Mouse (Mus musculus): ENCODE data around the gene Sema5a. TPM values are rescaled to one million over a fixed set of nuclear protein-coding genes. Genes with fewer than 3 reads are reported as not detected.

Sema5a gene
- polyA plus RNA-seq, 1 experiment from 2014 or later, result 26.8 TPM

DNA sequence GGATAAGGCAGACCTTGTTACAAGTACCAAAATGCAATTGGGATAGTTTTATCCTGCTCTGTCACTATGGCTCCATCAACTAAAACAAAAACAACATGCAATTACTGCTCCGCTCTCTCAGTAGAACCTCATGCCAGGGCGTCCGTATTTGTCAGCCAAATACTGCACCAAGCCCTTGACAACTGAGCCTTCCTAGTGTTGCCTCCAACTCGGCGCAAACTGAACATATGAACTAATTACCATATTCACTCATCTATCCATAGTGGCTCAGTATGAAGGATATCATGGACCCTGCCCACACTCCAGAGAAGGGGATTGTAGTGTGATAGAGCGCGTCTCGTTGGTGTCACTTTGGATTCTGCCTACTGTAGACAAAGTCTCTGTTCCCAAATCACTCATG is 389.1 kb downstream of the Sema5a start:
- Histone ChIP-seq H3K27me3 (no peaks in the 10 kb centered on the region), H3K4me1 (peaks cover 7% of the 10 kb centered on the region; the same call in 1 of the 2 replicates), H3K27ac (no peak overlapping the region), H3K9me3 (no peaks in the 10 kb centered on the region), H3K9ac (no peak overlapping the region), H3K4me2 (no peak overlapping the region), H3K36me3 (peaks cover 4% of the 10 kb centered on the region; the same call in 1 of the 2 replicates), H3K4me3 (no peak overlapping the region)
- ATAC-seq (ENCODE audit: insufficient number of reproducible peaks, low FRiP score, low TSS enrichment, low read depth), result no peak
- 93% methylated on average over 8 of the region's 8 CpGs for WGBS

GRCm38 (mm10) chr15:32637879-32638278 is 393.3 kb downstream of the Sema5a start:
- 18% methylated on average over 3 of the region's 3 CpGs for WGBS
- Histone ChIP-seq H3K27ac (no peak overlapping the region), H3K9ac (no peak overlapping the region), H3K4me2 (no peak overlapping the region), H3K9me3 (no peaks in the 10 kb centered on the region), H3K4me1 (peaks cover 5% of the 10 kb centered on the region; the same call in 1 of the 2 replicates), H3K36me3 (peaks cover 4% of the 10 kb centered on the region; the same call in 1 of the 2 replicates), H3K4me3 (no peak overlapping the region), H3K27me3 (no peaks in the 10 kb centered on the region)
- ATAC-seq (ENCODE audit: insufficient number of reproducible peaks, low FRiP score, low TSS enrichment, low read depth), result no peak

- Histone ChIP-seq H3K4me3 (no peak overlapping the region), H3K4me1 (no peaks in the 10 kb centered on the region), H3K9me3 (no peaks in the 10 kb centered on the region), H3K27me3 (no peaks in the 10 kb centered on the region), H3K4me2 (no peak overlapping the region), H3K9ac (no peak overlapping the region), H3K27ac (no peak overlapping the region), H3K36me3 (no peaks in the 10 kb centered on the region)
- no peak for ATAC-seq (ENCODE audit: insufficient number of reproducible peaks, low FRiP score, low TSS enrichment, low read depth)
- 81% methylated on average over 1 of the region's 1 CpGs for WGBS
These were observed 402.6 kb downstream of the Sema5a start for GRCm38 (mm10) chr15:32647061-32647687.

GRCm38 (mm10) chr15:32654046-32654445 is 409.4 kb downstream of the Sema5a start:
- H3K27ac ChIP-seq, result no peak overlapping the region
- no peaks in the 10 kb centered on the region for H3K4me1 ChIP-seq
- no peaks in the 10 kb centered on the region for H3K27me3 ChIP-seq
- no peaks in the 10 kb centered on the region for H3K36me3 ChIP-seq
- H3K9ac ChIP-seq, result no peak overlapping the region
- H3K9me3 ChIP-seq, result no peaks in the 10 kb centered on the region
- no peak overlapping the region for H3K4me2 ChIP-seq
- 54% methylated on average over 3 of the region's 3 CpGs for WGBS
- H3K4me3 ChIP-seq, result no peak overlapping the region
- no peak for ATAC-seq (ENCODE audit: insufficient number of reproducible peaks, low FRiP score, low TSS enrichment, low read depth)

- H3K36me3 ChIP-seq, result no peaks in the 10 kb centered on the region
- no peak overlapping the region for H3K4me2 ChIP-seq
- H3K4me1 ChIP-seq, result no peaks in the 10 kb centered on the region
- ATAC-seq (ENCODE audit: insufficient number of reproducible peaks, low FRiP score, low TSS enrichment, low read depth), result no peak
- H3K9me3 ChIP-seq, result no peaks in the 10 kb centered on the region
- WGBS, result 54% methylated on average over 4 of the region's 4 CpGs
- H3K27me3 ChIP-seq, result no peaks in the 10 kb centered on the region
- no peak overlapping the region for H3K9ac ChIP-seq
- H3K4me3 ChIP-seq, result no peak overlapping the region
- no peak overlapping the region for H3K27ac ChIP-seq
These were observed 411.4 kb downstream of the Sema5a start for GRCm38 (mm10) chr15:32656017-32656416.

DNA sequence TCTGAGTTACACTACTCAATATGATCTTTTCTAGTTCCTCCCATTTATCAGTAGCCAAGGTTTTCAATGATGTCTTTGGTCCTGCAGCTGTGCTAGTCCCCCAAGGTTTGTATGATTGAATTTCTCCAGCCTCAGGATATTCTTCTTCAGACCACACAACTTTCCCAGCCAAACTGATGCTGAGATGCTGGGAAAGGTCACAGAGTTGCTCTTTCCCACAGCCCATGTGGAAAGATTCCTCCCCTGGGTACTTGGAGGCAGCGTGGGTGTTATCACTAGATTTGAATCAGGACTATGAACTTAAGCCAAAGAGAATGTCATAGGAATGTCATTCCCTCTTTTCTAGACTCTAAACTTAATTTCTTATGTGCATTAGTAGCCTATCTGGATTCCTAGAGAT is 431.8 kb downstream of the Sema5a start:
- Histone ChIP-seq H3K9me3 (no peaks in the 10 kb centered on the region), H3K4me1 (no peaks in the 10 kb centered on the region), H3K36me3 (peaks cover 6% of the 10 kb centered on the region; the same call in 1 of the 2 replicates), H3K27ac (no peak overlapping the region), H3K4me3 (no peak overlapping the region), H3K4me2 (no peak overlapping the region), H3K9ac (no peak overlapping the region), H3K27me3 (no peaks in the 10 kb centered on the region)
- ATAC-seq (ENCODE audit: insufficient number of reproducible peaks, low FRiP score, low TSS enrichment, low read depth), result no peak
- WGBS, result 79% methylated on average over 1 of the region's 1 CpGs

GRCm38 (mm10) chr15:32685152-32685551 is 440.5 kb downstream of the Sema5a start:
- Histone ChIP-seq H3K27ac (no peak overlapping the region), H3K9me3 (no peaks in the 10 kb centered on the region), H3K4me2 (no peak overlapping the region), H3K36me3 (peaks cover 18% of the 10 kb centered on the region; the same call in 1 of the 2 replicates), H3K9ac (no peak overlapping the region), H3K27me3 (no peaks in the 10 kb centered on the region), H3K4me3 (no peak overlapping the region), H3K4me1 (no peaks in the 10 kb centered on the region)
- WGBS, result 76% methylated on average over 4 of the region's 4 CpGs
- no peak for ATAC-seq (ENCODE audit: insufficient number of reproducible peaks, low FRiP score, low TSS enrichment, low read depth)

DNA sequence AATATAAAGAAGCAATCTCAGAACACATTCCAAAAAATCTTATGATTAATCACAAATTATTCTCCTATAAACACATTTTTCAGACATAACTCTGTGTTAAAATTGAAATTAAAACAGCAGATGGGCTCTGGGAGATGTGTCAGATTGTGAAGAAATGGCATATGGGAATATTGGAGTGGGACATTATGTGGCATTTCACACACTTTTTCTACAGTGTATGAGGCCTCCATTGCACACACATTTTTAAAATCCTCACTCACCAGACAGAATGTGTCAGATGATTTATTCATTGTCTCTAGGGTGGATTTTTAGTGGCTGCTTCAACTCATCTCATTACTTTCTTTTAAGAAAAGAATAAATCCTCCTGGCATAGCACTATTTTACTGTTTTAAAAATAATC is 446.4 kb downstream of the Sema5a start:
- Histone ChIP-seq H3K4me3 (no peak overlapping the region), H3K9ac (no peak overlapping the region), H3K9me3 (no peaks in the 10 kb centered on the region), H3K27ac (no peak overlapping the region), H3K4me2 (no peak overlapping the region), H3K4me1 (no peaks in the 10 kb centered on the region), H3K27me3 (no peaks in the 10 kb centered on the region), H3K36me3 (peaks cover 8% of the 10 kb centered on the region; the same call in 1 of the 2 replicates)
- no peak for ATAC-seq (ENCODE audit: insufficient number of reproducible peaks, low FRiP score, low TSS enrichment, low read depth)

GRCm38 (mm10) chr15:32693006-32693405 is 448.4 kb downstream of the Sema5a start:
- Histone ChIP-seq H3K9ac (no peak overlapping the region), H3K4me3 (no peak overlapping the region), H3K4me2 (no peak overlapping the region), H3K9me3 (no peaks in the 10 kb centered on the region), H3K27me3 (no peaks in the 10 kb centered on the region), H3K27ac (no peak overlapping the region), H3K36me3 (no peaks in the 10 kb centered on the region), H3K4me1 (no peaks in the 10 kb centered on the region)
- WGBS, result 70% methylated on average over 2 of the region's 2 CpGs
- ATAC-seq (ENCODE audit: insufficient number of reproducible peaks, low FRiP score, low TSS enrichment, low read depth), result no peak

GRCm38 (mm10) chr15:32717298-32717985 is 472.8 kb downstream of the Sema5a start:
- no peak overlapping the region for H3K4me2 ChIP-seq
- peaks cover 5% of the 10 kb centered on the region for H3K4me1 ChIP-seq
- H3K4me3 ChIP-seq, result no peak overlapping the region
- ATAC-seq (ENCODE audit: insufficient number of reproducible peaks, low FRiP score, low TSS enrichment, low read depth), result no peak
- H3K27ac ChIP-seq, result no peak overlapping the region
- H3K36me3 ChIP-seq, result no peaks in the 10 kb centered on the region
- H3K9ac ChIP-seq, result no peak overlapping the region
- H3K27me3 ChIP-seq, result no peaks in the 10 kb centered on the region
- no peaks in the 10 kb centered on the region for H3K9me3 ChIP-seq
- WGBS, result 78% methylated on average over 4 of the region's 4 CpGs

GRCm38 (mm10) chr15:32718293-32718963 is 473.8 kb downstream of the Sema5a start:
- H3K4me3 ChIP-seq, result no peak overlapping the region
- H3K4me1 ChIP-seq, result peaks cover 5% of the 10 kb centered on the region
- no peak overlapping the region for H3K4me2 ChIP-seq
- peak; percentile 78; the same call in 1 of the 2 replicates for ATAC-seq (ENCODE audit: insufficient number of reproducible peaks, low FRiP score, low TSS enrichment, low read depth)
- no peak overlapping the region for H3K27ac ChIP-seq
- H3K36me3 ChIP-seq, result no peaks in the 10 kb centered on the region
- H3K27me3 ChIP-seq, result no peaks in the 10 kb centered on the region
- no peaks in the 10 kb centered on the region for H3K9me3 ChIP-seq
- no peak overlapping the region for H3K9ac ChIP-seq
- WGBS, result 33% methylated on average over 4 of the region's 4 CpGs

GRCm38 (mm10) chr15:32718964-32719311 is 474.3 kb downstream of the Sema5a start:
- Histone ChIP-seq H3K9me3 (no peaks in the 10 kb centered on the region), H3K4me1 (peaks cover 5% of the 10 kb centered on the region), H3K27ac (no peak overlapping the region), H3K4me2 (no peak overlapping the region), H3K36me3 (no peaks in the 10 kb centered on the region), H3K4me3 (no peak overlapping the region), H3K9ac (no peak overlapping the region), H3K27me3 (no peaks in the 10 kb centered on the region)
- ATAC-seq (ENCODE audit: insufficient number of reproducible peaks, low FRiP score, low TSS enrichment, low read depth), result no peak
- 92% methylated on average over 1 of the region's 1 CpGs for WGBS
